Mouse (Mus musculus): ENCODE measurements at regions not wholly inside any gene's neighbourhood (a gene's known extent, or its start where the extent isn't known, plus 50 kb on each side); places are given as distances from the start of the nearest gene placed in this dataset.
"Not testable (repeated sequence)": the region's sequence is repeated elsewhere in the genome, so short reads cannot be mapped to it uniquely, and the experiment has no call there.

DNA sequence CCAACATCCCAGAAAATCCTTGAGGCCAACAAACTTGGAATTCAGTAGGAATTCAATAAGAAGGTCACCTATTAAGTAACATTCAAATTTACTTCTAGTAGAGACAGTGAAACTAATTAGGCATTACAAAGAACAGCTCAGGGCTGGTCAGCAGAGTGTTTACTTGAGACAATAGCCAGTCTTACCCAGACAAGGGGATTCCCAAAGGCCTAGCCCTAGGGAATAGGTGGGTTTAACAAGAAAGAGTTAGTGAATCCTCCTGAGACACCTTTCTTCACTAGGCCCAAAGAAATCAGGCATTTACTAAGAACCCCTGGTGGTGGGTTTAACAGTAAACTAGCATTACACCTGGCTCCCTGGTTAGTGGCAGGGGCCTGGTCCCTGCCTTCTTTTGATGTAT, 597.7 kb upstream of the Cdh9 start:
- Histone ChIP-seq H3K4me1 (ENCODE audit: control insufficient read depth, low read depth, low read length) (no peaks in the 10 kb centered on the region), H3K27me3 (ENCODE audit: control insufficient read depth, insufficient read depth, low read depth, low read length) (no peaks in the 10 kb centered on the region), H3K36me3 (ENCODE audit: control insufficient read depth, insufficient read depth) (no peaks in the 10 kb centered on the region), H3K9ac (ENCODE audit: low read depth, low read length) (no peak overlapping the region), H3K9me3 (replicated peaks; ENCODE audit: control insufficient read depth, low read length) (no peaks in the 10 kb centered on the region), H3K27ac (ENCODE audit: low read length) (no peak overlapping the region), H3K4me3 (ENCODE audit: low read depth, low read length) (no peak overlapping the region), H3K4me2 (ENCODE audit: low read depth, low read length) (no peak overlapping the region)
- ATAC-seq (ENCODE audit: low read depth) = no peak

DNA sequence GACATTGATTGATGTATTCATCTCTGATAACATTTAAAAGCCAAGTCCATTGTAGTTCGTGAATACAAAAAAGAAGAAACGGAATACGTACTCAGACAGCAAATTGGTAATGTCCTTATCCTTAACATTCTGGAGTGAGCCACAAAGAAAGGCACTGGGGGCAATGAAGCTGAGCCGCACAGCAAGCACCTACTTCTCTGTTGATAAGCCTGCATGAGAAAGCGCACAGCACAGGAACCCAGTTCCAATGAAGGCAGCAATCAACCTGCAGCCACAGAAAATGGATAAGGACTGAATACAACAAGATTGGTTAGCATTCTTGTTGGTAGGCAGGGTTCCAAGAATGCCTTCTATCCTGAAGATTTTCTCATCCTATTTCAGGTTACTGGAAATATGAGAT, 570.4 kb upstream of the Cdh9 start:
- Histone ChIP-seq H3K4me3 (ENCODE audit: low read depth, low read length) (no peak overlapping the region), H3K4me2 (ENCODE audit: low read depth, low read length) (no peak overlapping the region), H3K9ac (ENCODE audit: low read depth, low read length) (no peak overlapping the region), H3K27ac (ENCODE audit: low read length) (no peak overlapping the region), H3K27me3 (ENCODE audit: control insufficient read depth, insufficient read depth, low read depth, low read length) (no peaks in the 10 kb centered on the region), H3K4me1 (ENCODE audit: control insufficient read depth, low read depth, low read length) (no peaks in the 10 kb centered on the region), H3K36me3 (ENCODE audit: control insufficient read depth, insufficient read depth) (no peaks in the 10 kb centered on the region), H3K9me3 (replicated peaks; ENCODE audit: control insufficient read depth, low read length) (no peaks in the 10 kb centered on the region)
- WGBS (ENCODE audit: insufficient replicate concordance) = 59% methylated on average over 5 of the region's 5 CpGs
- no peak for ATAC-seq (ENCODE audit: low read depth)

DNA sequence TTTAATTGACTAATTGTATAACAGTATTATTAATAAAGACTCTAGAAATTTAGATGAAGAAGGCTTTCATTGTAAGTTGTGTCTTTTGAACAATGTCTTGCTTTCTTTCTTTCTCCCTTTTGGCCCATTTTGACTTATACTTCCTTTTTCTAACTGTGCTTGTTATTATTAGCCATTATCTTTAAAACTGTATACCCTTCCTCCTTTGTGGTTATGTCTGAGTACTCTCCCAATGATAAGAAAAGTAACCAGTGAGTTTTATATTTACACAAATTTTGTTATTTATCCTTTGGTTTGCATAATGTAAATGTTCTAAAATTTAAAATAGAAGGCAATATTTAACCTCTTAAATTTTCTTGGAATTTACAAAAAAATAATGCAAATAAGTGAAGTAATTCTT, 564.6 kb upstream of the Cdh9 start:
- H3K27me3 ChIP-seq (ENCODE audit: control insufficient read depth, insufficient read depth, low read depth, low read length) = no peaks in the 10 kb centered on the region
- ATAC-seq (ENCODE audit: low read depth) = no peak

DNA sequence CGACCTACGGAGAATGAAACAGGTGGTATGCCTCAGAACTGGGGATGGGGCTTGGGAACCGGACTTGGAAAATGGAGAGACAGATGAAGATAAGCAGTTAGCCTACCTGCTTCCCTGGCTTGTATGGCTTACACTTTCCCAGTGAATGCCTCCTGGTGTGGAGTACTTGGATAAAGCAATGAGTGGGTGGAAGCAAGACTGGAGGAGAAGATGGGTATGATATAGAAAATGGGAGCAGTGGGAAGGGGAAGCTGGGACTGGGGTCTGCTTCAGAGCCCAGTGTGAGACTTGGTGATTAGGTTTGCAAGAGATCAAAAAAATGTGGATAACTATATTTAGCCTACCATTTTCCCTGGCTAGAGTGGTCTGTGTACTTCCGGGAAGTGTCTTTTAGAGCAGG, 515.2 kb upstream of the Cdh9 start:
- Histone ChIP-seq H3K4me3 (ENCODE audit: low read depth, low read length) (no peak overlapping the region), H3K27me3 (ENCODE audit: control insufficient read depth, insufficient read depth, low read depth, low read length) (no peaks in the 10 kb centered on the region), H3K27ac (ENCODE audit: low read length) (no peak overlapping the region), H3K9ac (ENCODE audit: low read depth, low read length) (no peak overlapping the region), H3K4me2 (ENCODE audit: low read depth, low read length) (no peak overlapping the region), H3K9me3 (replicated peaks; ENCODE audit: control insufficient read depth, low read length) (no peaks in the 10 kb centered on the region), H3K4me1 (ENCODE audit: control insufficient read depth, low read depth, low read length) (no peaks in the 10 kb centered on the region), H3K36me3 (ENCODE audit: control insufficient read depth, insufficient read depth) (no peaks in the 10 kb centered on the region)
- no peak for ATAC-seq (ENCODE audit: low read depth)
- 71% methylated on average over 4 of the region's 4 CpGs for WGBS (ENCODE audit: insufficient replicate concordance)

More for the DNA sequence above, 564.6 kb upstream of the Cdh9 start:
- Histone ChIP-seq H3K9ac (ENCODE audit: low read depth, low read length) (no peak overlapping the region), H3K4me3 (ENCODE audit: low read depth, low read length) (no peak overlapping the region), H3K36me3 (ENCODE audit: control insufficient read depth, insufficient read depth) (no peaks in the 10 kb centered on the region), H3K4me1 (ENCODE audit: control insufficient read depth, low read depth, low read length) (no peaks in the 10 kb centered on the region), H3K27ac (ENCODE audit: low read length) (no peak overlapping the region), H3K9me3 (replicated peaks; ENCODE audit: control insufficient read depth, low read length) (no peaks in the 10 kb centered on the region), H3K4me2 (ENCODE audit: low read depth, low read length) (no peak overlapping the region)

GRCm38 (mm10) chr15:16221648-16222047, 506.9 kb upstream of the Cdh9 start:
- Histone ChIP-seq H3K4me3 (ENCODE audit: low read depth, low read length) (no peak overlapping the region), H3K9me3 (replicated peaks; ENCODE audit: control insufficient read depth, low read length) (no peaks in the 10 kb centered on the region), H3K27me3 (ENCODE audit: control insufficient read depth, insufficient read depth, low read depth, low read length) (no peaks in the 10 kb centered on the region), H3K4me1 (ENCODE audit: control insufficient read depth, low read depth, low read length) (no peaks in the 10 kb centered on the region), H3K9ac (ENCODE audit: low read depth, low read length) (no peak overlapping the region), H3K36me3 (ENCODE audit: control insufficient read depth, insufficient read depth) (no peaks in the 10 kb centered on the region), H3K27ac (ENCODE audit: low read length) (no peak overlapping the region), H3K4me2 (ENCODE audit: low read depth, low read length) (no peak overlapping the region)
- no peak for ATAC-seq (ENCODE audit: low read depth)
- WGBS (ENCODE audit: insufficient replicate concordance) = 68% methylated on average over 2 of the region's 2 CpGs

GRCm38 (mm10) chr15:16248595-16248994, 480.0 kb upstream of the Cdh9 start:
- H3K27ac ChIP-seq (ENCODE audit: low read length) = no peak overlapping the region
- H3K4me3 ChIP-seq (ENCODE audit: low read depth, low read length) = no peak overlapping the region
- no peaks in the 10 kb centered on the region for H3K9me3 ChIP-seq (replicated peaks; ENCODE audit: control insufficient read depth, low read length)
- ATAC-seq (ENCODE audit: low read depth) = no peak
- H3K36me3 ChIP-seq (ENCODE audit: control insufficient read depth, insufficient read depth) = no peaks in the 10 kb centered on the region
- no peak overlapping the region for H3K9ac ChIP-seq (ENCODE audit: low read depth, low read length)
- no peak overlapping the region for H3K4me2 ChIP-seq (ENCODE audit: low read depth, low read length)
- H3K27me3 ChIP-seq (ENCODE audit: control insufficient read depth, insufficient read depth, low read depth, low read length) = no peaks in the 10 kb centered on the region
- 57% methylated on average over 5 of the region's 5 CpGs for WGBS (ENCODE audit: insufficient replicate concordance)
- no peaks in the 10 kb centered on the region for H3K4me1 ChIP-seq (ENCODE audit: control insufficient read depth, low read depth, low read length)

- Histone ChIP-seq H3K9me3 (replicated peaks; ENCODE audit: control insufficient read depth, low read length) (no peaks in the 10 kb centered on the region), H3K9ac (ENCODE audit: low read depth, low read length) (no peak overlapping the region), H3K36me3 (ENCODE audit: control insufficient read depth, insufficient read depth) (no peaks in the 10 kb centered on the region), H3K4me1 (ENCODE audit: control insufficient read depth, low read depth, low read length) (no peaks in the 10 kb centered on the region), H3K27me3 (ENCODE audit: control insufficient read depth, insufficient read depth, low read depth, low read length) (no peaks in the 10 kb centered on the region), H3K4me2 (ENCODE audit: low read depth, low read length) (no peak overlapping the region), H3K4me3 (ENCODE audit: low read depth, low read length) (no peak overlapping the region), H3K27ac (ENCODE audit: low read length) (no peak overlapping the region)
- ATAC-seq (ENCODE audit: low read depth) = peak; percentile 43; the same call in 1 of the 2 replicates
- 32% methylated on average over 3 of the region's 3 CpGs for WGBS (ENCODE audit: insufficient replicate concordance)
Observed at GRCm38 (mm10) chr15:16285166-16285565, 443.4 kb upstream of the Cdh9 start.

GRCm38 (mm10) chr15:16294553-16294952, 434.0 kb upstream of the Cdh9 start:
- not testable (repeated sequence) for H3K9me3 ChIP-seq (replicated peaks; ENCODE audit: control insufficient read depth, low read length); H3K4me2 ChIP-seq (ENCODE audit: low read depth, low read length); H3K9ac ChIP-seq (ENCODE audit: low read depth, low read length); H3K27ac ChIP-seq (ENCODE audit: low read length); H3K27me3 ChIP-seq (ENCODE audit: control insufficient read depth, insufficient read depth, low read depth, low read length); H3K36me3 ChIP-seq (ENCODE audit: control insufficient read depth, insufficient read depth); H3K4me3 ChIP-seq (ENCODE audit: low read depth, low read length); H3K4me1 ChIP-seq (ENCODE audit: control insufficient read depth, low read depth, low read length)
- 34% methylated on average over 2 of the region's 2 CpGs for WGBS (ENCODE audit: insufficient replicate concordance)
- ATAC-seq (ENCODE audit: low read depth) = peak; percentile 62

DNA sequence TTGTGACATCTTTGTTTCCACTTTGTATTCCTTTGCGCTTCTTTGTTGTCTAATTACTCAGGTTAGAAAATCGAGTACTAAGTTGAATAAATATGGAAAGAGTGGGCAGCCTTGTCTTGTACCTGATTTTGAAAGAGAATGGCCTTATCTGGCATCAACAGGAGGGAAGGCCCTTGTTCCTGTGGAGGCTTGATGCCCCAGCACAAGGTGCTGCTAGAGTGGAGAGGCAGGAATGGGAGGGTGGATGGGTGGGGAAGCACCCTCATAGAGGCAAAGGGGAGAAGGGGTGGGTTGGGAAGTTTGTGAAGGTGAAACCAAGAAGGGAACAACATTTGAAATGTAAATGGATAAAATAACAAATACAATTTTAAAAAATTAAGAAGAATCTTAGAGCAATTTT, 418.9 kb upstream of the Cdh9 start:
- Histone ChIP-seq H3K9me3 (replicated peaks; ENCODE audit: control insufficient read depth, low read length) (no peaks in the 10 kb centered on the region), H3K27ac (ENCODE audit: low read length) (no peak overlapping the region), H3K4me2 (ENCODE audit: low read depth, low read length) (no peak overlapping the region), H3K36me3 (ENCODE audit: control insufficient read depth, insufficient read depth) (no peaks in the 10 kb centered on the region), H3K9ac (ENCODE audit: low read depth, low read length) (no peak overlapping the region), H3K4me3 (ENCODE audit: low read depth, low read length) (no peak overlapping the region), H3K27me3 (ENCODE audit: control insufficient read depth, insufficient read depth, low read depth, low read length) (no peaks in the 10 kb centered on the region), H3K4me1 (ENCODE audit: control insufficient read depth, low read depth, low read length) (no peaks in the 10 kb centered on the region; the same call in 1 of the 2 replicates)
- 84% methylated on average over 2 of the region's 2 CpGs for whole genome bisulfite sequencing (ENCODE audit: insufficient replicate concordance)
- no peak for ATAC-seq (ENCODE audit: low read depth)

Data from liver, embryonic 16.5 days (tissue).